Mouse (Mus musculus): ENCODE results near the gene Slf1. TPM values are rescaled to one million over a fixed set of nuclear protein-coding genes. Genes with fewer than 3 reads are reported as not detected.

Slf1 gene
- 15.2 TPM for polyA plus RNA-seq (2015; fragmentation: Illumina TruSeq; extraction: RNeasy Lipid Tissue Mini Kit (QIAGEN cat#74804); ENCODE audit: low read depth, low replicate concordance)

GRCm38 (mm10) chr13:77134931-77135620 is at the start of gene Slf1, which contains the start of gene 2210408I21Rik:
Gene Slf1, minus strand, starts transcription at chr13:77135473.
Gene 2210408I21Rik, plus strand, starts transcription at chr13:77135540.

Other genes with a start within 250 kb of the Slf1 start
- gene 2210408I21Rik, start 67 bp upstream of the Slf1 start, polyA plus RNA-seq (2015; fragmentation: Illumina TruSeq; extraction: RNeasy Lipid Tissue Mini Kit (QIAGEN cat#74804); ENCODE audit: low read depth, low replicate concordance) = 9.6 TPM

Measured in brain, adult 10 weeks (tissue).